Mouse (Mus musculus): ENCODE measurements at regions not wholly inside any gene's neighbourhood (a gene's known extent, or its start where the extent isn't known, plus 50 kb on each side); places are given as distances from the start of the nearest gene placed in this dataset.
A peak's percentile ranks its signal among the peaks of the same experiment; 100 is the strongest.

GRCm38 (mm10) chr3:158777661-158778060, 215.6 kb upstream of the Lrrc7 start:
- TF ChIP-seq POLR2A (IDR thresholded peaks at IDR 0.05; ENCODE audit: insufficient read length, low read depth), result no peak
- TF ChIP-seq MYOD1 (IDR thresholded peaks at IDR 0.05; ENCODE audit: control insufficient read depth in 1 of 3, insufficient read length in 2 of 3, low read depth in 2 of 3), result no peak
- peak; percentile 65 for TF ChIP-seq USF1 (IDR thresholded peaks at IDR 0.05; ENCODE audit: low read depth)
- TF ChIP-seq E2F4 (IDR thresholded peaks at IDR 0.05; ENCODE audit: insufficient read depth), result no peak
- TF ChIP-seq MYOG (IDR thresholded peaks at IDR 0.05; ENCODE audit: control insufficient read depth in 1 of 3, insufficient read depth in 1 of 3, insufficient read length in 2 of 3, low read depth in 2 of 3), result no peak
- no peak for TF ChIP-seq MAX (IDR thresholded peaks at IDR 0.05; ENCODE audit: low read depth)
- no peak for TF ChIP-seq CEBPB (IDR thresholded peaks at IDR 0.05; ENCODE audit: insufficient read depth, poor library complexity, severe bottlenecking)
- TF ChIP-seq TCF12 (IDR thresholded peaks at IDR 0.05; ENCODE audit: insufficient read depth, poor library complexity, severe bottlenecking), result no peak
- no peak for TF ChIP-seq REST (IDR thresholded peaks at IDR 0.05; ENCODE audit: insufficient read depth, insufficient read length)

All from myocyte (in vitro differentiated cells).